Mouse (Mus musculus) ovary, postnatal 10 days (tissue): ENCODE measurements at regions not wholly inside any gene's neighbourhood (a gene's known extent, or its start where the extent isn't known, plus 50 kb on each side); places are given as distances from the start of the nearest gene placed in this dataset.

ENCODE experiments used
- DNase-seq: peaks from one replicate; pipeline ENCODE4 v3.0.0; 2022; ENCODE audit warnings: low spot score

- no peak for DNase-seq
Observed at GRCm38 (mm10) chr4:87667556-87668154, 365.5 kb downstream of the Mllt3 start.

- no peak for DNase-seq
Observed at GRCm38 (mm10) chr4:87665149-87665548, 368.0 kb downstream of the Mllt3 start.

GRCm38 (mm10) chr4:87662876-87663275 is 370.3 kb downstream of the Mllt3 start:
- no peak for DNase-seq

- no peak for DNase-seq
Observed at GRCm38 (mm10) chr4:87658316-87658715, 374.8 kb downstream of the Mllt3 start.

GRCm38 (mm10) chr4:87657855-87658254 is 375.3 kb downstream of the Mllt3 start:
- DNase-seq: no peak

- DNase-seq: no peak
Observed at GRCm38 (mm10) chr4:87653440-87654165, 379.6 kb downstream of the Mllt3 start.

GRCm38 (mm10) chr4:87652314-87652934 is 380.7 kb downstream of the Mllt3 start:
- DNase-seq: no peak

GRCm38 (mm10) chr4:87651275-87651674 is 381.9 kb downstream of the Mllt3 start:
- no peak for DNase-seq

GRCm38 (mm10) chr4:87650837-87651236 is 382.3 kb downstream of the Mllt3 start:
- no peak for DNase-seq

- DNase-seq: no peak
Observed at GRCm38 (mm10) chr4:87650393-87650792, 382.8 kb downstream of the Mllt3 start.

- DNase-seq: no peak
Observed at GRCm38 (mm10) chr4:87648919-87649318, 384.2 kb downstream of the Mllt3 start.

GRCm38 (mm10) chr4:87647932-87648911 is 384.9 kb downstream of the Mllt3 start:
- DNase-seq: peak; percentile 25

GRCm38 (mm10) chr4:87642002-87642401 is 391.2 kb downstream of the Mllt3 start:
- DNase-seq: no peak

- no peak for DNase-seq
Observed at GRCm38 (mm10) chr4:87641551-87641950, 391.6 kb downstream of the Mllt3 start.

- no peak for DNase-seq
Observed at GRCm38 (mm10) chr4:87638380-87638646, 394.9 kb downstream of the Mllt3 start.

GRCm38 (mm10) chr4:87637629-87638379 is 395.4 kb downstream of the Mllt3 start:
- DNase-seq: no peak

GRCm38 (mm10) chr4:87611116-87611515 is 380.8 kb upstream of the Slc24a2 start:
- no peak for DNase-seq

- DNase-seq: no peak
Observed at GRCm38 (mm10) chr4:87593644-87594043, 363.4 kb upstream of the Slc24a2 start.

- no peak for DNase-seq
Observed at GRCm38 (mm10) chr4:87590797-87591196, 360.5 kb upstream of the Slc24a2 start.

GRCm38 (mm10) chr4:87578164-87578563 is 347.9 kb upstream of the Slc24a2 start:
- DNase-seq: no peak

- DNase-seq: no peak
Observed at GRCm38 (mm10) chr4:87570950-87571349, 340.7 kb upstream of the Slc24a2 start.

GRCm38 (mm10) chr4:87570470-87570891 is 340.2 kb upstream of the Slc24a2 start:
- peak; percentile 9 for DNase-seq
